Mouse (Mus musculus) naive thymus-derived CD4-positive, alpha-beta T cell, adult 2 months (primary cell): ENCODE results near the gene Mrpl58.

Source experiments
- DNase-seq: peaks from one replicate; pipeline ENCODE4 v3.0.0-alpha.2; 2011; ENCODE audit warnings: low read depth

The Mrpl58 gene

DNA sequence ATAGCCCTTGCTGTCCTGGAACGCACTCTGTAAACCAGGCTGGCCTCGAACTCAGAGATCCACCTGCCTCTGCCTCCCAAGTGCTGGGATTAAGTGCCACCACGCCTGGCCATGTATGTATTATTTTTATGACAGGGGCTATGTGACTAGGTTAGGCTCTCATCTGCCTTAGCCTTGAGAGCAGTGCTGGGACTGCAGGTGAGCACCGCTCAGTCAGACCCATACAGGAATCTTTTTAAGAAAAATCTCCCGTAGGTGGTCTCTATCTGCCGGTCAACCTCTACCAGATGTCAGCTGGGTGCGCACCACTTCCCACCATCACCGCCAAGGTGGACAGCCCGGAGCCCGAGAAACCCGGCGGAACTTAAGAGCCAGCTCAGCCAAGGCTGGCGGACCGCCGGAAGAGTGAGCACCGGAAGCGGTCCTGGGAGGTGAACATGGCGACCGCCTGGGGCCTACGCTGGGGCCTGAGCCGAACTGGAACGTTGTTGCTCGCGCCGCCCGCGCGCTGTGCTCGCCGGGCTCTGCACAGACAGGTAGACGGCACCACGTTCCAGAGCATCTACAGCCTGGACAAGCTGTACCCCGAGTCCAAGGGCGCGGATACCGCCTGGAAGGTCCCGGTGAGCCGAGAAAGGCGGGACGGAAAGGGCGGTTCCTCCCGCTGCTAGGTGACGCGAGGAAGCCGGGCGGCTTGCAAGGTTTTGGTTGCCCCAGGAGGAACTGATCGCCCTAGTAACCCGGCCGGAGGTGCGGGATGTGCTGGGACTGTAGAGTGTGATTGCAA lies at the start of gene Mrpl58:
TSS of gene Mrpl58 (plus strand) at position 415 of the 787 bp plus-strand sequence.
- peak; percentile 87 for DNase-seq

DNA sequence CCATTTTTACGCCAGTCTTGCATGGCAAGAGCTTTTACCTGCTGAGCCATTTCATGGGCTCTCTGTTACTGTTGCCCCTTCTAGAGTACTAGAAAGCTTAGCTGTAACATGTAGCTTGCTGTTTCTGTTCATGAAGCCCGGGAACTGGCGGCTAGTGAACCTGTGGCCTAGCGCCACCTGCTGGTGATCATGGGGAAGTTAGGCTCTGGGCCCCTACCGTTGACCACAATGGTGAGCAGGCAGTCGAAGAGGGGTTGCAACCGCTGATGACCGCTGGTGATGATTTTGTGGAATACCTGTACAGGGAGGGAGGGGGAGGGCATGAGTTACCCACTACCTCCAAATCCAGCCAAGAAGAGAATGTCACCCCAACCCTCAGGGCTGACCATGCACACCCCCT lies 49.4 kb upstream of the Mrpl58 start:
- DNase-seq, result peak; percentile 90

DNA sequence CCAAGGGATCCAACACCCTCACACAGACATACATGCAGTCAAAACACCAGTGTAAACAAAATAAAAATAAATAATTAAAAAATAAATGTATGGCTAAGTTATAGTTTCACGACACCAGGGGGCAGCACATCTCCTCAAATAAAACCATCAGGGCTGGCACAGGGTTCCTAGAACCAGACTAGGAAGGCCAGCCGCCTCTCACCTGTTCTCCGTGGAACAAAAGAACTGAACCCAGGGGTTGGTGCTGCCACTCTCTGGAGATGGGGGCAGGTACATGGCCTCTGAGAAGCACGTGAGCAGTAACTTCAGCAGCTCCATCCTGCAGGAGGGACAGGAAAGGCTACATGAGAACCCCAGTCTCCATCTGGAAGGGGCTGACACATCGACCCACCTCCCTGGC lies 45.1 kb upstream of the Mrpl58 start:
- peak; percentile 89 for DNase-seq

DNA sequence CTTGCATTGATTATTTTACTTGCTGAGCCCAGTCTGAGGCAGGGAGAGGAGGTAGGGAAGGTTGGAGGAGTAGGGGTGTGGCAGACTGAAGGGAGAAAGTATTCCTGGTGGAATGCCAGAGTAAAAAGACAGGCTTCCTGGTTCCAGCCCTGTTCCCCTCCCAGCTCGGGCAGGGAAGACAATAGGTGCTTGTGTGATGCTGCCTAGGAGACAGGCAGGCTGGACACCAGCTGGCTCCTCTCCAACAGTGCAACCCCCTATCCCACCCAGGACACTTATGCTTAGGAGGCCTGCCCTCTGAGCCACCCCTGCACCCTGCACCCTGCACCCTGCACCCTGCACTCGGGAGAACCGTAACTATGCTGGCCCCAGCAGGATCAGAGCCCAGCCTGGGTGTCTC lies 44.3 kb upstream of the Mrpl58 start:
- no peak for DNase-seq

DNA sequence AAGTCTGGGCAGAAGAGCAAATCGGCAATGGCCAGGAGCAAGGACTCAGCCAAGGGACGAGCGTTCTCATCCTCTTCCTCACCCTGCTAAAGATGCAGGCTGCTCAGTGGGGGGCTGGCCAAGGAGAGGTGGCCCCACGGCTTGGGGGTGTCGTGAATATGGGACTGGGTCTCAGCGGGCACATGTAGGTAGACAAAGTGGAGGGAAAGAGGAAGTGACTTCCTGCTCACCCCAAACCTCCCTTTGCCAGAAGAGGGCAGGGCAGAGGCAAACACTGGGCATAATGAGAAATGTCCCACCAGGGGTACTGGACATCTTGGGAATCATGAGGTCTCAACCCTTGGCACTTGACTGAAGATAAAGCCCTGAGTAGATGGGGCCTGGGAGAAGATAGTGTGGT lies 43.8 kb upstream of the Mrpl58 start:
- no peak for DNase-seq

DNA sequence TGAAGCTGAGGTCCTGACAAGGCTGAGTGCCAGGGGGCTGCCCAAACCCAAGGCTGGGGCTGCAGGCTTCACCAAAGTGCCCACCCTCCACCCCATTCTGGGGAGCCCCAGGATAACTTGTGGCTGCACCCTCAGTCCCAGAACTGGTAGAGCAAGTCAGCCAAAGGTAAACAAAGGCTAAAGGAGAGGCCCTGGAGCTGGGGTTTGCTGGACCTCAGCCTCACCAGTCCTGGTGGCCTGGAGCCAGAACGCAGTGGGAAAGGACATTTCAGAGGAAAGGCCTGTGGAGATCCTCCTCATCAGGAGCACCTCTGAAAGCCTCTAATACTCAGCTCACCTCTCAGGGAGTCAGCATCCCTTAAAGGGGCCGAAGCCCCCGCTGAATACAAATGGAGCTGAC lies 39.4 kb upstream of the Mrpl58 start:
- DNase-seq, result no peak

DNA sequence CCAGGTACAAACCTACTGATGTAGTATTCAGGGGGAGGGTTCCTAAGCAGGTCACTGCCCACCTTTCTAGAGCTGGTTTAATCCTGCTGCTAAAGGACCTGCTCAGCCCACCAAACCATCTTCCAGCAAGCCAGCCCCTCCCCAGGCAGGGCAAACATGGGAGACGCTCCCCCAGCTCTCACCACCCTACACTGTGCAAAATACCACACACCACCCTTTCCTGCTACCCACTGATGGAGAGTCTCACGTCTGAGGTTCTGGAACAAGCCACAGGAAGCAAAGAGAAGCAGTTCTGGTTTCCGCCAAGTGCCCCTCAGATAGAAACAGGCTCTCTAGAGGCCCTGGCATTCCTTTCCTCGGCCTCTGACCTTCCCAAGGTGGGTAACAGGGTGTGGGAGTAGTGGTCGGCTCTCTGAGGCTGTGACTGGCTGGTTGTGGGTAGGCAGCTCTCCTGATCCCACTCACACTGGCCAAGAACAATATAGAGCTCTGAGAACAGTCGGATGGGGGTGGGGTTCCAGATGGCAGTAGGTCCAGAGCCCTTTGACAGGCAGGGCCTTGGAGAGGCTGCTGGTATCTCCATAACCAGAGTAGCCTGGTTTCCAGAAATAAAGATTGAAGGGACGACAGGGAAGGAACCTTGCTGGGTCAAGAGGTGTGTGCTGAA lies 37.4 kb upstream of the Mrpl58 start:
- peak; percentile 58 for DNase-seq

DNA sequence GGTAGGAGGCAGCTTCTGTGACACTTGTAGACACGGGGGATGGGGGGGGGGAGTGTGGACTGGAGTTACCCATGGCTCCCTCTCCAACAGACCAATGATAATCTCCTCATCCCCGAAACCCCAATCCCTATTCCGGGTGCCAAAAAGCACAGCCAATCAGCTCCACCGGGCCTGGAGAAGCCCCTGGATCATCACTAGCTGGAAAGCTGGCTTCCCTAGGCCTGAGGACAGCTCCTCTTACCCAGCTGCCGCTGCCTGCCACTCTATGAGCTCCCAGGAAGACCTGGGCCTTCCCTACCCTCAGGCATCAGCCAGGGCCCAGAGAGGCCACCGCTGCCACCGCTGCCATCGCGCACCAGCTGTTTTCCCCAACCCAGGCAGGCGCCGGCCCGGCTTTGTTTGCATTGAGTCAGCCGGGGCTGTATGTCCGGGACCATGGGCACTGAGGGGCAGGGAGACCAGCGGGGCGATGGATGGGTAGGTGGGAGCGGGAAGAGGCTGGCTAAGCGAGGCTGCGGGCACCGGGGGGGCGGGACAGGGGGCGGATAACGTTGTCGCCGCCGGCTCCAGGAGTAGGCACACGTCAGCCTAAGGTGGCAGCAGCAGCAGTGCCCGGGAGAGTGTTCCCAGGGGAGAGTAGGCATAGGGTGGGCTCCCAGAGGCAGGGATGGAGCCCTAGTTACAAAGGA lies 36.7 kb upstream of the Mrpl58 start:
- peak; percentile 46 for DNase-seq

DNA sequence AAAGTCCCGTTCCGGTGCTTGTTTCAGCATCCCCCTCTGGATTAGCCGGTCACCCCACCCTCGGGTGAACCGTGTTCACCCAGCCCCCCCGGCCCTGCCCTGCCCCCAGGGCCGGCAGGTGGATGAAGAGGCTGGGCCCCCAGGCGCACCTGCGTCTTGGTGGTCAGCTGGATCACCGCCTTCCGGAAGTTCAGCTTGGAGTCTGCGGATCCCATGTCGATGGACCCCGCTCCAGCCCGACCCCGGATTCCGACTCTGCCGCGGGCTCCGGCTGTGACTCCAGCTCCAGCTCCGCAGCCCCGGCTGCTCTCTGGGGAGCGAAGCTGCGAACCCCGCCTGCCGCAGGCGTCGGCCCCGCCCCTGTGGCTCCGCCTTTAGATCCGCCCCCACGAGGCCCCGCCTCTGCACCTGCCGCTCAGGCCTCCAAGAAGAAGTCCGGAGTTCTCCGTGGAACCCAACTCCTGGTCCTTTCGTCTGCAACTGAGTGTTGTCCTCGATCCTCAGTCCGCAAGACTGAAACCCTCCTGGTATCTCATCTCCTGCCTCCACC lies 36.1 kb upstream of the Mrpl58 start, which contains the start of gene Hid1:
TSS of gene Hid1 (minus strand) at position 362 of the 550 bp plus-strand sequence.
- DNase-seq, result peak; percentile 89

DNA sequence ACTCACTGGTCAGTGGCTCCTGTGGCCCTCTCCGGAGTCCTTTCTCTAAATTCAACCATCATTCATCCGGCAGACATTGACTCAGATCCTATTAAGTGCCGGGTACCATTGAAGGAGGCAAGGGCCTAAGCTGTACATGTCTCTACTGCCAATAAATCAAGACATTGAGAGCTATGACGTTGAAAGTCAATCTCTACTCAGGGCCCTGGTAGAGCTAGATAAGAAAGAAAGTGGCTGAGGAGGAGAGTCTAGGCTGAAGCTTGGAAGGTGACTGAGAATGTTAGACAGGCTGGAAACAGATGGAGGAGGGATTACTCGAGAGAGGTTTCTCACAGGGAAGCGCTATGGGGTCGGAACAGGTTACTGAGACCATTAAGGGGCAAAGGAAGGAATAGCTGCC lies 33.2 kb upstream of the Mrpl58 start:
- no peak for DNase-seq

DNA sequence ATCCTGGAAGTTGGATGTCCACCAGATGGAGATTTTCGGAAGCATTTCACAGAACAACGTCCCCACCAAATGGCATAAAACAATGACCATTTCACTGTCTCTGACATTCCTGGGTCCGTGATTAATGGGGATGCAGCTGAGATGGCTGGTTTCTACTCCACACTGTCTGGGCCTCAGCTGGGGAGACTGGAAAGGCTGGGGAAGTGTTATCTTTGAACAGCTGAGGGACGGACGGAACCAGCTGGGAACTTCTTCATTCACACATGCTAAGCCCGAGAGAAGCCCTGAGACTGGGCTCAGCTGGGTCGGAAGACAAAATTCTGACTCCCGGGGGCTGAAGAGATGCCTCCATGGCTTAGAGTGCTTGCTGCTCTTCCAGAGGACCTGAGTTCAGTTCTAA lies 32.2 kb upstream of the Mrpl58 start:
- no peak for DNase-seq

DNA sequence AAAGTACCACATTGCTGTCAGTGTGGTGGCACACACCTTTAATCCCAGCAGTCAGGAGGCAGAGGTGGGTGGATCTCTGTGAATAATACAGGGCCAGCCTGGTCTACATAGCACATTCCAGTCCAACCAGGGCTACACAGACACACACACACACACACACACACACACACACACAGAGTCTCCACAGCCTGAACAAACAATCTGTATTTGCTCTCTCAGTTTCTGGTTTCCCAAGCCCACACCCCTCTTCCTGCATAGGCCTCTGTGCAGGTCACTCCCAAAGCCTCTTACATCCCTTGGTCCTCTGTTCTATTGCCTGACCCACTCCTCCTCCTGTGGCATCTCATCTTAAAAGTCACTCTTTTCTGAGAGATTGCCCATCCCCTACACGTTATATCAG lies 31.5 kb upstream of the Mrpl58 start:
- no peak for DNase-seq

DNA sequence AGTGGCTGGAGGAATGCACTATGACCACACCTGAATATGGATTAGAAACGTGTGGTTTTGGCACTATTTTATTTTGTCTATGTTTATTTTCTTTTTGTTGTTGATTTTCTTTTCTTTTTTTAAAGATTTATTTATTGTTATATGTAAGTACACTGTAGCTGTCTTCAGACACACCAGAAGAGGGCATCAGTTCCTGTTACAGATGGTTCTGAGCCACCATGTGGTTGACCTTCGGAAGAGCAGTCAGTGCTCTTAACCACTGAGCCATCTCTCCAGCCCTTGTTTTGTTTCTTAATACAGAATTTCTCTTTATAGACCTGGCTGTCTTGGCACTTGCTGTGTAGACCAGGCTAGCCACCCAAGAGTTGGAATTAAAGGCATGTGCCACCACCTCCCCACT lies 30.8 kb upstream of the Mrpl58 start:
- DNase-seq, result no peak

DNA sequence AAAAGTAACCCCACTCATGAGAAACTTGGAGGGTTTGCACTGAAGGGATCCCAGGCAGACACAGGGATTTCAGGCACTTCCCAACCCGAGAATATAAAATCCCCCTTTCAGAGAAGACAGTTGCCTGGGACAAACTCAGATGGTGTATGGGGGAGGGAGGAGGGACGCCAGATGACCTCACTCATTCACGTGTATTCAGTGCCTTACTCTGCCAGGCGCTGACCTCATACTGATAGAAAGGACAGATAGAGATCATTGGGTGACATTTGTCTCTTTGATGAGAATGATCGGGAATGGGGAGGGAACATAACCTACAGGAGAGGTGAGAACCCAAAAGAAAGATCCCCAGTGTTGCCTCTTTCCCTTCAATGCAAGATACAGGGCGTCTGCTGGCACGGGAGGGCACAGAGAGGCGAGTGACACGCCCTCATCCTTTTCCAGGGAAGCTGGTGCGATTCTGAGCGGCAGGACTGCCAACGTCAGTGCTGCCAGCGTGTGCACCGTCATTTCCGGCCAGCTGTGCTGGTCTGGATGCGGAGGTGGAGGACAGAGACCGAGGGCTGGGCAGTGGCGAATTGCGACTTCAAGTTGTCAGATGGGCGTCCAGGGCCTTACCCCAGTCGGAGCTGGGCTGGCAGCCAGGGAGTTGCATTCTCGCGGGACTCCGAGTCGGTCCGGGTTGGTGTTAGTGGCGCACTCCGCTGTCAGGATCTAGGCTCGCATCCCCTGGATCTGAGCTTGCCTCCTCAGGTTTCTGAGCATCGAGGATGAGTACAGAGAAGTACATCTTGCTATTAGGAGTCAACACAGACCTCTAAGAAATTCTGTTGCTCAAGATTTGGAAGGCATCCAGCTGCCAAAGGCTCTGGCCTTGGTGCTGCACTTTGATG lies 29.5 kb upstream of the Mrpl58 start:
- DNase-seq, result peak; percentile 36

DNA sequence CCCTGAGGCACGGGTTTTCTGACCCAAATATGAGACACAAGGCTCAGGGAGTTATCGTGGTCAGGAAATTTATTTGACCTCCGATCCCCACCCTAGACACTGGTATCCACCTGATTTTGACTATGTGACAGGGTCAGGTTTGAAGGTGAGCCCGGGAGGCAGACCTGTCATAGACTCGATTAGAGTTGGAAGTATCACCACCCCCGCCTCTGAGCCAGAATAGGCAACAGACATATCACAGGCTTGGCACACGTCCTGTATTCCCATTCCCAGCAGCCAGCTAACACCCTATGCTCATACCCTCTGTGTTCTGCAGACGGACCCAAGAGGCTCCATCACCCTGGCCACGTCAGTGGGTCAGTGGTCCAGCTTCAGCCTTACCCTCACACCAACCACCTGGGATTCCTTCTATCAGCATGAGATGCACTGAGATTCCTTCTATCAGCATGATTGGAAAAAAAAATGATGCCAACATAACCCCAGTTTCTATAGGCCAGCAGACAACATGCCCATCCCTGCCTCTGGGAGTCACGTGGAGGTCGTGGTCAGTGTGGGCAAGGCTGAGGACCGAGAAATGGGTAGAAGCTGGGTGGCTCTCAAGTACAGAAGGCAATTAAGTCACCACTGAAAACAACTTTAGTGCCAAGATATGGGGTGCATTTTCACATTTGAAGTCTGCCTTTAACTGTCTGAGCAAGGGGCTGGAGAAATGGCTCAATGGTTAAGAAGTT lies 28.7 kb upstream of the Mrpl58 start:
- DNase-seq, result no peak

DNA sequence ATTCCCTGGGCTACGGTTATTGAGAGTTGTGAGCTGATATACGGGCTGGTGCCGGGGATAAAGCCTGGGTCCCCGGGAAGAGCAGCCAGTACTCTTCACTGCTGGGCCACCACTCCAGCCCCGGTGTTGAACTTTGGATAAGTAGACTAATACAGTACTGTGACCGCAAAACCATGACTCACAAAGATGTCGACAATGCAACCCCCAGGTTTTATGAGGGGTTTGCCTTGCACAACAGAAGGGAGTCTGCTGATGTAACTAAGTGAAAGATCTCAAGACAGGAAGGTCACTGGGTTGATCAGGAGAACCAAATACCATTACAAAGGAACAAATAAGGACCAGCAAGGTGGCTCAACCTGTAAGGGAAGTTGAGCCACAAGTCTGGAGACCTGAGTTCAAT lies 26.8 kb upstream of the Mrpl58 start:
- no peak for DNase-seq

DNA sequence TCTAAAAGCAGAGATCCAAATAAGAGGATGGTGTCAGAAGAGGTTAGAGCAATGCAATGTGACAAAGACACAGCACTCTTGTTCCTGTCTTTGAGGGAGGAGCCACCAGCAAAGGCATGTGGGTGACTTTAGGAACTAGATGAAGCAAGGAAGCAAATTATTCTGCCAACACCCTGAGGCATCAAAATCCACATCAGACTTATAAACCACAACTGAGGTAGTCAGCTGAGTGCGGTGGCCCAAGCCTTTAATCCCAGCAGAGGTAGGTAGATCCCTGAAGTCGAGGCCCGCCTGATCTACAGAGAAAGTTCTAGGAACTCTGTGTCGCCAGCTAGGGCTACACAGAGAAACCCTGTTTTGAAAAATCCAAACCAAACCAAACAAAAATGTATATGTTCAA lies 26.3 kb upstream of the Mrpl58 start:
- no peak for DNase-seq

DNA sequence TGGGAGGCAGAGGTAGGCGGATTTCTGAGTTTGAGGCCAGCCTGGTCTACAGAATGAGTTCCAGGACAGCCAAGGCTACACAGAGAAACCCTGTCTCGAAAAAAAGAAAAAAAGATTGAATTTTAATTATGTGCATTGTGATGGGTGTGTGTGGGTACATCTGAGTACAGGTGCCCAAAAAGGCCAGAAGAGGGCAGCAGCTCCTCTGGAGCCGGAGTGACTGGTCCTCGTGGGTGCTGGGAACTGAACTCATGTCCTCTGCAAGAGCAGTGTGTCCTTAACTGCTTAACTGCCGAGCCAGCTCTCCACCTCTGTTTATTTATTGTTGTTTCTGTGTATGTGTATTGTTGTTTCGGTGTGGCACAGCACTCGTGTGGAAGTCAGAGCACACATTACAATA lies 25.7 kb upstream of the Mrpl58 start:
- no peak for DNase-seq

DNA sequence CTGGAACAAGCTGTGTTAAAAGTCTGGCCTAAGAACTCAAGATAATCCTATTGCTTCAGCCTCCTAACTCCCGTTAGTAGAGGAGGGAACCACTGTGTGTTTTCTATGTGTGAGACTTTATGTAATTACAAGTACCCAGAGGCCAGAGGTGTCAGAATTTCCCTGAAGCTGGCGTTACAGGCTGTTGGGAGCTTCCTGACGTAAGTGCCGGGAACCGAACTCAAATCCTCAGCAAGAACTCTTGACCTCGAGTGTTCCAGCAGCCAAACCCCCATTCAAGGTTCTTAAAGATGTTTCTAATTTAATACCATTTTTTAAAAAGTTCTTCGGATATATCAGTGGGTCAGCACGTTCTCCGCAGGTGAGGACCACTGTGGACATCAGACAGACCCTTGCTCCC lies 22.3 kb upstream of the Mrpl58 start:
- no peak for DNase-seq

DNA sequence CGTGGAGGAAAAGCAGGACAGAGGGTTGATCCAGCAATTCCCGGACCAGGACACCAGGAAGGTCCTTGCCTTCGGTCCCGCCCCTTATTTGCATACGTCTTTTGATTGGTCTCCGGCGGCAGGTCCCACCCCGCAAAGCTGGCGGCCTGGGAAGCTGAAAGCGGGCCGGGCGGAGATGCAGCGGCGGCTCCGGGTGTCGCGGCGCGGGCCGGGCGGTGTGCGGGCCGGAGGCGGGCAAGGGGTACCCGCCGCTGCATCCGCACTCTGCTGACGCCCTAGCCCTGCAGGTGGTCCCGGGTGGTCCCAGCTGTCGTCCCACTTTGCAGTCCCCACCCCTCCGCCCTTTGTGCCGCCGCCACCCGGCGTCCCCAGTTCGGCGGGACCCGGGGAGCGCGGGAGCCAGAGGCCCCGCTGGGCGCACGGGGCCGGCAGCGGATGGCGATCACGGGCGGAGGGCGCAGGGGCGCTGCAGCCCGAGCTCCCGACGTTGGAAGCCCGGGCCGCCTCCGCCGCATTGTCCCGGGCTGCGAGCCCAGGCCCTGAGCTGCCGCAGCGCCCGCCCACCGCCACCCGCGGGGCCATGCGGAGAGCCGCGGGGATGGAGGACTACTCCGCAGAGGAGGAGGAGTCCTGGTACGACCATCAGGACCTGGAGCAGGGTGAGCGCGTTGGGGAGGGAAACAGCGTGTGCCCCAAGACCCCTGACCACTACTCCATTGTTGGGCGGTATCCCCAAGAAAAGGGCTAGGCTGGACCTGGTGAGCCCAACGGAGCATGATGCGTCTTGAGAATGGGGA lies 21.6 kb upstream of the Mrpl58 start, which contains the start of gene Cdr2l:
TSS of gene Cdr2l (plus strand) at position 174 of the 797 bp plus-strand sequence.
- peak; percentile 50 for DNase-seq
